Mouse (Mus musculus) embryonic facial prominence, embryonic 14.5 days (tissue): ENCODE data around the gene Samd5. TPM values are rescaled to one million over a fixed set of nuclear protein-coding genes. Genes with fewer than 3 reads are reported as not detected.

Source experiments
- ATAC-seq: fragments of 200-750 bp; cut with Nextera tagmentation; 2 replicates; pipeline ENCODE4 v1.8.0; 2017; ENCODE audit warnings: low read depth, moderate number of reproducible peaks, moderate TSS enrichment
- DNase-seq: peaks from one replicate; pipeline ENCODE4 v3.0.0-alpha.2; 2015; ENCODE audit warnings: low spot score
- H3K27ac ChIP-seq: fragments of 300-500 bp; sonication (generic); replicated peaks from 2 replicates; pipeline ENCODE4 v1.5.1; 2014; ENCODE audit warnings: low read depth, mild to moderate bottlenecking, low read length, moderate library complexity
- H3K27me3 ChIP-seq: fragments of 300-500 bp; sonication (generic); replicated peaks from 2 replicates; pipeline ENCODE4 v1.6.1; 2014; ENCODE audit warnings: low read length; ENCODE audit not compliant: control insufficient read depth, insufficient read depth
- H3K36me3 ChIP-seq: fragments of 300-500 bp; sonication (generic); 2 replicates; pipeline ENCODE4 v1.6.1; 2014; ENCODE audit warnings: low read length, mixed read lengths; ENCODE audit not compliant: control insufficient read depth, insufficient read depth
- H3K4me1 ChIP-seq: fragments of 300-500 bp; sonication (generic); 2 replicates; pipeline ENCODE4 v1.6.1; 2014; ENCODE audit warnings: antibody characterized with exemption, low read length; ENCODE audit not compliant: control insufficient read depth, insufficient read depth
- H3K4me2 ChIP-seq: fragments of 300-500 bp; sonication (generic); 2 replicates; pipeline ENCODE4 v1.6.1; 2014; ENCODE audit warnings: low read depth, mild to moderate bottlenecking, low read length, moderate library complexity, mixed read lengths
- H3K4me3 ChIP-seq: fragments of 300-500 bp; sonication (generic); 2 replicates; pipeline ENCODE4 v1.5.1; 2014; ENCODE audit warnings: low read depth, mild to moderate bottlenecking, low read length
- H3K9ac ChIP-seq: fragments of 300-500 bp; sonication (generic); 2 replicates; pipeline ENCODE4 v1.6.1; 2014; ENCODE audit warnings: low read depth, mild to moderate bottlenecking, low read length, moderate library complexity, mixed read lengths
- H3K9me3 ChIP-seq: fragments of 300-500 bp; sonication (generic); 2 replicates; pipeline ENCODE4 v1.6.1; 2016; ENCODE audit warnings: low read length; ENCODE audit not compliant: control insufficient read depth
- WGBS: fragments of 180-500 bp; shearing (Covaris S2); extraction: QIAGEN DNeasy Blood & Tissue Kit; methylation state at CpG from one replicate; pipeline ENCODE4 v1.1.7; 2014; 5-methylcytosine and 5-hydroxymethylcytosine counted together
- polyA plus RNA-seq: library from polyadenylated mRNA; unstranded; fragments of >200 nt; fragmentation: Nextera tagmentation; extraction: Ambion mirVana; gene quantifications from 2 replicates; pipeline ENCODE4 v1.2.1, GENCODE M21; 2014

The Samd5 gene
- polyA plus RNA-seq, 1 experiment from 2014 or later: 6.9 TPM

- Histone ChIP-seq H3K4me3 (peak overlapping the region; percentile 63; the same call in 1 of the 2 replicates), H3K36me3 (no peaks in the 10 kb centered on the region), H3K4me1 (peaks cover 8% of the 10 kb centered on the region), H3K9ac (no peak overlapping the region), H3K9me3 (no peaks in the 10 kb centered on the region), H3K27me3 (no peaks in the 10 kb centered on the region), H3K4me2 (peak overlapping the region; percentile 95), H3K27ac (no peak overlapping the region)
- DNase-seq: no peak
- no peak for ATAC-seq
- 89% methylated on average over 5 of the region's 5 CpGs for WGBS
Observed at GRCm38 (mm10) chr10:9672751-9673150, 2.3 kb downstream of the Samd5 start.

- Histone ChIP-seq H3K27ac (no peak overlapping the region), H3K9ac (no peak overlapping the region), H3K9me3 (no peaks in the 10 kb centered on the region), H3K4me1 (peaks cover 3% of the 10 kb centered on the region; the same call in 1 of the 2 replicates), H3K4me2 (no peak overlapping the region), H3K36me3 (no peaks in the 10 kb centered on the region), H3K27me3 (no peaks in the 10 kb centered on the region), H3K4me3 (no peak overlapping the region)
- ATAC-seq (no peak), DNase-seq (no peak)
- WGBS: 78% methylated on average over 6 of the region's 6 CpGs
Observed at GRCm38 (mm10) chr10:9670351-9670750, 4.7 kb downstream of the Samd5 start.

- H3K36me3 ChIP-seq: no peaks in the 10 kb centered on the region
- 70% methylated on average over 4 of the region's 4 CpGs for WGBS
Observed at GRCm38 (mm10) chr10:9668791-9669190, 6.2 kb downstream of the Samd5 start.

GRCm38 (mm10) chr10:9652946-9653345, 22.1 kb downstream of the Samd5 start:
- Histone ChIP-seq H3K9ac (no peak overlapping the region), H3K4me1 (peaks cover 15% of the 10 kb centered on the region; the same call in 1 of the 2 replicates), H3K4me3 (no peak overlapping the region), H3K27me3 (no peaks in the 10 kb centered on the region), H3K9me3 (no peaks in the 10 kb centered on the region), H3K27ac (no peak overlapping the region), H3K36me3 (no peaks in the 10 kb centered on the region), H3K4me2 (no peak overlapping the region)
- DNase-seq (no peak), ATAC-seq (no peak)
- 68% methylated on average over 5 of the region's 5 CpGs for WGBS

More at GRCm38 (mm10) chr10:9668791-9669190, 6.2 kb downstream of the Samd5 start:
- no peaks in the 10 kb centered on the region for H3K27me3 ChIP-seq
- H3K4me3 ChIP-seq: no peak overlapping the region
- ATAC-seq (no peak), DNase-seq (no peak)
- peaks cover 3% of the 10 kb centered on the region; the same call in 1 of the 2 replicates for H3K4me1 ChIP-seq
- no peaks in the 10 kb centered on the region for H3K9me3 ChIP-seq
- H3K9ac ChIP-seq: no peak overlapping the region
- no peak overlapping the region for H3K27ac ChIP-seq
- H3K4me2 ChIP-seq: no peak overlapping the region

GRCm38 (mm10) chr10:9650050-9650825, 24.8 kb downstream of the Samd5 start:
- peak; percentile 69 for DNase-seq
- Histone ChIP-seq H3K27me3 (no peaks in the 10 kb centered on the region), H3K4me2 (no peak overlapping the region), H3K4me3 (no peak overlapping the region), H3K9ac (no peak overlapping the region), H3K4me1 (peaks cover 15% of the 10 kb centered on the region; the same call in 1 of the 2 replicates), H3K36me3 (no peaks in the 10 kb centered on the region), H3K9me3 (no peaks in the 10 kb centered on the region), H3K27ac (no peak overlapping the region)
- peak; percentile 57; the same call in 1 of the 2 replicates for ATAC-seq
- WGBS: 39% methylated on average over 6 of the region's 6 CpGs

GRCm38 (mm10) chr10:9648464-9648863, 26.5 kb downstream of the Samd5 start:
- DNase-seq: peak; percentile 42
- ATAC-seq: no peak
- Histone ChIP-seq H3K4me2 (no peak overlapping the region), H3K4me3 (no peak overlapping the region), H3K36me3 (no peaks in the 10 kb centered on the region), H3K4me1 (peaks cover 15% of the 10 kb centered on the region; the same call in 1 of the 2 replicates), H3K27me3 (no peaks in the 10 kb centered on the region), H3K9ac (no peak overlapping the region), H3K27ac (no peak overlapping the region), H3K9me3 (no peaks in the 10 kb centered on the region)
- WGBS: 39% methylated on average over 2 of the region's 2 CpGs

- Histone ChIP-seq H3K9ac (no peak overlapping the region), H3K9me3 (no peaks in the 10 kb centered on the region), H3K27me3 (no peaks in the 10 kb centered on the region), H3K4me2 (no peak overlapping the region), H3K4me1 (peaks cover 15% of the 10 kb centered on the region; the same call in 1 of the 2 replicates), H3K36me3 (no peaks in the 10 kb centered on the region), H3K4me3 (no peak overlapping the region), H3K27ac (no peak overlapping the region)
- ATAC-seq (no peak), DNase-seq (no peak)
- 81% methylated on average over 6 of the region's 6 CpGs for WGBS
Observed at GRCm38 (mm10) chr10:9647741-9648140, 27.3 kb downstream of the Samd5 start.

GRCm38 (mm10) chr10:9646391-9646790, 28.6 kb downstream of the Samd5 start:
- H3K9me3 ChIP-seq: no peaks in the 10 kb centered on the region
- no peak overlapping the region for H3K4me2 ChIP-seq
- ATAC-seq (no peak), DNase-seq (no peak)
- no peaks in the 10 kb centered on the region for H3K36me3 ChIP-seq
- H3K27ac ChIP-seq: no peak overlapping the region
- H3K4me3 ChIP-seq: no peak overlapping the region
- H3K27me3 ChIP-seq: no peaks in the 10 kb centered on the region
- peaks cover 13% of the 10 kb centered on the region; the same call in 1 of the 2 replicates for H3K4me1 ChIP-seq
- 73% methylated on average over 3 of the region's 3 CpGs for WGBS
- H3K9ac ChIP-seq: no peak overlapping the region

- no peak overlapping the region for H3K27ac ChIP-seq
- H3K4me2 ChIP-seq: no peak overlapping the region
Observed at GRCm38 (mm10) chr10:9643531-9643930, 31.5 kb downstream of the Samd5 start.

More at GRCm38 (mm10) chr10:9643531-9643930, 31.5 kb downstream of the Samd5 start:
- Histone ChIP-seq H3K4me1 (peaks cover 3% of the 10 kb centered on the region; the same call in 1 of the 2 replicates), H3K27me3 (no peaks in the 10 kb centered on the region), H3K36me3 (no peaks in the 10 kb centered on the region), H3K9me3 (no peaks in the 10 kb centered on the region), H3K9ac (no peak overlapping the region), H3K4me3 (no peak overlapping the region)
- WGBS: 63% methylated on average over 6 of the region's 6 CpGs
- no peak for DNase-seq
- ATAC-seq: no peak
